Mouse (Mus musculus) ovary, adult 18-20 months (tissue): ENCODE measurements around the gene Unc13b.

Source experiments
- DNase-seq: peaks from one replicate; pipeline ENCODE4 v3.0.0; 2022; ENCODE audit warnings: low spot score, mixed read lengths

The Unc13b gene

GRCm38 (mm10) chr4:43058753-43059654 lies at the start of gene Unc13b:
TSS of gene Unc13b (plus strand) at chr4:43058953.
- DNase-seq = peak; percentile 94

- DNase-seq = peak; percentile 78
These were observed 48.4 kb upstream of the Unc13b start, which contains the start of gene Fancg for GRCm38 (mm10) chr4:43010161-43011038. TSS of gene Fancg (minus strand) at chr4:43010506.

GRCm38 (mm10) chr4:43012091-43012490 lies 46.7 kb upstream of the Unc13b start:
- no peak for DNase-seq

GRCm38 (mm10) chr4:43018156-43018555 lies 40.6 kb upstream of the Unc13b start:
- DNase-seq = no peak

GRCm38 (mm10) chr4:43019176-43019575 lies 39.6 kb upstream of the Unc13b start:
- no peak for DNase-seq

DNA sequence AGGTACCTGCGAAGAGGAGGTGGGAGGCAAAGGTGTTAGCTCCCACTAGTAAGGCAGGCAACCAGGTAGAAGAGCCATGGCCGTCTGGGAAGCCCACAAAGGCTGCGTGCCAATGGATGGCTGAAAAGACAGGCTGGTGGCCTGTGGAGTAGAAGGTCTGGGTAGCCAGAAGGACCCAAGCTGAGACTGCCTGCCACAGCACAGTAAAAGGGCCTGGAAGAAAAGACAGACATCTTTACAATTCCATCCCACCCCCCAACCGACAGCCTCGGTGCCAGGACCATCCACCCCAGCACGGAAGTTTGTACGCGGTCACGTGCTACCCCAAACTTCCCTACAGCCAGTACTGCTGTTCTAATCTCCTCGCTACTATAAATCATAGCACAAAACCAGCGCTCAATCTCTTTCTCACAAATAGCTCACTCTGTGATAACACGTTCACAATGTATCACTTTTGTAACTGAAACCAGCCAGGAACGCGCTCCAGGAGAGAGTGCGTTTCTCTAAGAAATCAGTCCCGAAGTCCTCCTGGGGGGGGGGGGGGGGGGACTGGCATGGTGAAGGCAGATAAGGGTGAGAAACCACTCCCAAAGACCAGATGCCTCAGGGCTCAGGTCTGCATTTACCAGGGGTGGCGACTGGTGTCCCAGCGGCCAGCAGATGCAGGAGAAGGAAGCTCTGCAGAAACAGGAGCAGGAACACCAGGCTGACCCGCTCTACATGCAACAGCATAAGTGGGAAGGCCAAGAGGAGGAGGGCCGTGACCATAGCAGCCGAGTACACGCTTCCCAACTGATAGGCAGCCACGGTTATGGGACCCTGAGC lies 38.9 kb upstream of the Unc13b start:
- no peak for DNase-seq

- no peak for DNase-seq
These were observed 37.9 kb upstream of the Unc13b start for GRCm38 (mm10) chr4:43020876-43021275.

- no peak for DNase-seq
These were observed 37.4 kb upstream of the Unc13b start for GRCm38 (mm10) chr4:43021341-43021740.

GRCm38 (mm10) chr4:43024673-43025072 lies 34.1 kb upstream of the Unc13b start:
- DNase-seq = no peak

DNA sequence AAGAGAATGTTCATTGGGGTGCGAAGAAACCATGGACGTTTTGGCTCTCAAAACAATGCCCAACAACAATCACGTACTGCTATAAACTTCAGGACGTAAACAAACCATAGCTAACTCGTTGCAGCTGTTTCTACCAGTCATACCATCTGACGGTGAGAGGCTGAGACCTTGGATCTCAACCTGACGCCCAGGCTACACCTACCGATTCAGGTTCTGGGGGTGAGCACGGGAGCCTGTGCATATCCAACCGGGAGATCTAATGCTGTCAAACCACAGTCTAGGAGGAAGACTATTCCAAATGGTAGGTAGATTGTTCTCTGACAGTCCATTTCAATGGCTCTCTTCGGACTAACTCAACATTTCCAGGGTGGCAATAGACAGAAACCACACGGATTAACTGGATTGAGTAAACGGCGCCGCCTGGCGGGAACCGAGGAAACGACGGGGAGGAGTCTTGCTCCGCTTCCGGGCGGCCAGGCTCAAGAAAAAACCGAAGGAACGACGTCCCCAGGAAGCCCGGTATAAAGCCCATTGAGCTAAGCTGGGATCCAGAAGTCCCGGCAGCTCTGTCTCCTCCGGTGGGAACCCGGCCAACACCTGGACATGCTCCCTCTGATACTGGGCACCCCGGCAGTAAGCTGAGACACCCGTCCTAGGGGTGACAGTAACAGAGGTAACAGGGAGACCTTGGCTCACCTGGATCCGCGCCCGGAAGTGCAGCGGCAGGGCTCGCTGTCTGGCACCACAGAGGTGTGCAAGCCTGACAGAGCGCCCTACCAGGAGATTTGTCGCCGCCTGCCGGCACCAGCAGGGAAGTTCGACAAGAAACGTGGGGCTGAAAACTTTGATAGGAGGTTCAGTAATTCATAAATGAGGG lies 33.4 kb upstream of the Unc13b start, which contains the start of gene Pigo:
Gene Pigo (minus strand): TSS at position 736 of the 877 bp plus-strand sequence.
- peak; percentile 84 for DNase-seq

- DNase-seq = peak; percentile 59
These were observed 29.6 kb upstream of the Unc13b start for GRCm38 (mm10) chr4:43029121-43029520.

GRCm38 (mm10) chr4:43029749-43030148 lies 29.0 kb upstream of the Unc13b start:
- DNase-seq = no peak

- no peak for DNase-seq
These were observed 28.4 kb upstream of the Unc13b start for GRCm38 (mm10) chr4:43030352-43030751.

GRCm38 (mm10) chr4:43030780-43031230 lies 27.9 kb upstream of the Unc13b start:
- no peak for DNase-seq

DNA sequence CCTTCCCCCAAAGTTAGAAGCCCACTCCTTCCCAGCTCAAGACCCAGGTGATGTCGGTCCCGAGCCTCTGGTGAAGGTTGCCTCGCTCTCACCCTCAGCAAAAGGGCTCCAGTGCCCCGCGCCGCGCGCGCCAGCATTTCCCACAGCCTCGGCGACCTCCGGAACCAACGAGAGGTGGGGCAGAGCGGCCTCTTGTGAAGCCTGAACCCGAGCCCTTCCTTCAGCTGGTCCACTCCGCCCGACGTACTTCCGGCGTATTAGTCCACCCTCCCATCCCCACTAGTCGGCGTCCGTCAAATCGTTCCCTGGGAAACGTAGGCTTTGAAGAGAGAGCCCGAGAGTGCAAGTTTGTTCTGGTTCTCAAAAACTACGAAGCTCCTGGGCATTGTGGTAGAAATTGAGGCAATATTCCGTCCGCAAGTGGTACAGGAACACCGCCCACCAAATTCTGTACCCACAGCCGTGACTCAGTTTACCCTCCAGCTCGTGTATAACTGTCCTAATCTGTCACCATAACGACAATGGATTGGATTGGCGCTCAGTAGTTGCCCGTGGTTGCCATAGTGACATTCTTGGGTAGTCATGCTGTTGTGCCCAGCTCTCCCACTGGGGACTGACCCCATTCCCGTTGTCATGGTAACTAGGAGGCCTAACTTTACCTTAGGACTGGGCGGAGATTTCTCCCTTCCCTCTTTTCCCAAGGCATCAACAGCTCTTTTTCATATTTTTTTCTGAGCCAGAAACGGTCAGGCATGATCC lies 27.3 kb upstream of the Unc13b start, which contains the start of gene Stoml2:
Gene Stoml2 (minus strand): TSS at position 474 of the 759 bp plus-strand sequence.
- DNase-seq = peak; percentile 88

DNA sequence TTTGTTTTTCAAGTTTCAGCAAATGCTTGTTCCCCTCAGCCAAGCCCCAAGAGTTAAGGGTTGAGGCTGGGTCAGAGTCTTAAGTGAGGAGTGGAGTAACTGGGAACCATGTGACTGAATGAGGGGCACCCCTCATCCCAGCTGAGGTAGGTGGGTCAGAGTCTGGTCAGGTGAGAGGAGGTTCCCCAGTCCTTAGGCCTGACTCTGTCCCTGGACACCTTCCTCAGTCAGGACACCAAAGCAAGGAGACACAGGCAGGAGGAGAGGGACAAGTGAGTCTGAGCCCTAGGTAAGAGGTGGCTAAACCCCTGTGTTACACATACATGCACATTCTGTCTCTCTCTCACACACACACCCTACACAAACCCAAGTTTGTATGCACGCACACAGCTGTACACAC lies 26.3 kb upstream of the Unc13b start:
- DNase-seq = no peak

- no peak for DNase-seq
These were observed 25.3 kb upstream of the Unc13b start for GRCm38 (mm10) chr4:43033481-43033880.

GRCm38 (mm10) chr4:43035851-43036250 lies 22.9 kb upstream of the Unc13b start:
- no peak for DNase-seq

GRCm38 (mm10) chr4:43036356-43036755 lies 22.4 kb upstream of the Unc13b start:
- no peak for DNase-seq
